Mouse (Mus musculus): ENCODE results near the gene 4930564D02Rik.

4930564D02Rik gene

DNA sequence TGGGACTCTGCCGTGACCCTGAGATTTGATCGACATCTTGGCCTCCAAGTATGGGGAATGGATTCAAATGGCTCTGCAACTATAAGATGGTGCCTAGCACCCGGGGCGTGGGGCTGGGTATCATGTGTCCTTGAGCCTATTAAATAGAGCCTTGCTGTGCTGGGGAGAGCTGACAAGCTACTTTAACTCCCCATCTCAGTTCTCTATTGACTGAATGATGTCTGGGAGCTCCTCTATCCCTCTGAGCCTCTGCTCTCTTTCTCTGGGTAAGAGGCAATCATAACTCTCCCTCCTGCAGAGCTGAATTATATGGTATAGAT, 33.6 kb downstream of the 4930564D02Rik start:
- in situ Hi-C loops (cut with MseI, MboI), result no loop called here

DNA sequence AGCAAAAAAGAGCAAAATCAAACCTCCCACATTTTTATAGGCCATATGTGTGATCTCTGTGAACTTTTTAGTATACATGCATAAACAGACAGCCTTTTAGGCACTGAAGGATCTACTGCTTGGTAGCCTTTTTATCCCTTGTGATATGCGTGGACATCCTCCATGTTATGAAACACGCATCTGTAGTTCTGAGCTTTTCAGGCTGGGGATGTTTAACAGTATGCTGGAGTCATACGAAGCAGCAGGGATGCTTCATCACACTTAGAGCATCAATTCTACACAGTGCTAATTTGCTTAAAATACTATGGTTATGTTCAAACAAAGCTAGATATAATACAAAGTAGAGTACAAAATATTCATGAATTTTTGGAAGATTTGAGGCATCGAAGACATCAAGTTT, 39.2 kb downstream of the 4930564D02Rik start:
- in situ Hi-C loops (cut with MseI, MboI), result no loop called here

DNA sequence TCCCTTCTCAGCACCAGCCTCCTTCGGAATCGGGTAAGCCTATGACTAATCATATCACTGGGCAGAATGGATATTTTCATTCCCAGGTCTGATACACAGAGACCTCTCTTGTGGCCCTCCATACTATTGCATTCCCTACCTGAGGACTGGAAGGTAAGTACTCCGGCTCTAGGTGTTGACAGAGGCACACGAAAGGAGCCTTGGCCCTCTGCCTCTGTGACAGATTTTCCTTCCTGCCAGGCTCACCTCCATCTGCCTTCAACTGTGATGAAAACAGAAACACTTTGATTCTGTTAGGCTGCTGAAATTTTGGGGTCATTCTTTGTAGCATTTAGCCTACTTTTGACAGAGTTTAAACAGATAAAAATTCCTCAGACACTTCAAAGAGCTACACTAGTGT, 47.2 kb downstream of the 4930564D02Rik start:
- in situ Hi-C loops (cut with MseI, MboI), result no loop called here

DNA sequence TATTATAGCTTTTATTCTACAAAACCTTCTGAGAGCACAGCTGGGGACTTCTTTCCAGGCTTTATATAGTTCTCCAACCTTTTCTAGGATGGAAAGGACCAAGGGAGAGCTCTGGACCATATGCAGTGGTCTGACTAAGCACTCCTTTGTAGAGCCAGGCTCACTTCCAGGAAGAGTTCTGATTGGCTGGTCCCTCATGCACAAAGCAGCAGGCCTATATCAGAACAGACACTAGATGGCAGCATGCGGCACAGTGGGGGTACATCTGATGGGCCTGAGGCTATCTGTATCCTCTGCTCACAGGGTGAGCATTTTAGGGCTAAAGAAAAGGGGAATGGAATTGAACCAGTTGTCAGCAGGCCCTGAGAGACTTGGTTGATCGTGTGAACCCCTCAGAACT, 47.6 kb downstream of the 4930564D02Rik start:
- in situ Hi-C loops (cut with MseI, MboI), result no loop called here

DNA sequence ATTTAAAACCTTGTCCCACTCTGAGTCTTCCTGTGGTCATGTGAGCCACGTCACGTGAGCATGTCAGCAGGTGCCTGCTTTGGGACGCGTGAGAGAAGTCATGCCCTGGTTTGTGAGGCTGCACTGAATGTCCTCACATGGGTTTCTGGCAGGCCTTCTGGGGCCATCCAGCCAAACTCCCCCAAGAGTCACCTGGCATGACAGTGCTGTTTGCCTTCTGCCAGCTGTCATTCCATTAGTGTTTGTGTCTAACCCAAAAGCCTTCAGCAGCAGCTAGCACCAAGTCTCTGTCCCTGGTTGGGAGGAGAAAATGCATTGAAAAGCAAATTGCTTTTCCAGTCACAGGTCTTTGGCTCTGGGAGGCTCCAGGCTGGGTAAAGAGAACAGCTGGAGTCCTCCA, 50.0 kb downstream of the 4930564D02Rik start:
- in situ Hi-C loops (cut with MseI, MboI), result no loop called here

DNA sequence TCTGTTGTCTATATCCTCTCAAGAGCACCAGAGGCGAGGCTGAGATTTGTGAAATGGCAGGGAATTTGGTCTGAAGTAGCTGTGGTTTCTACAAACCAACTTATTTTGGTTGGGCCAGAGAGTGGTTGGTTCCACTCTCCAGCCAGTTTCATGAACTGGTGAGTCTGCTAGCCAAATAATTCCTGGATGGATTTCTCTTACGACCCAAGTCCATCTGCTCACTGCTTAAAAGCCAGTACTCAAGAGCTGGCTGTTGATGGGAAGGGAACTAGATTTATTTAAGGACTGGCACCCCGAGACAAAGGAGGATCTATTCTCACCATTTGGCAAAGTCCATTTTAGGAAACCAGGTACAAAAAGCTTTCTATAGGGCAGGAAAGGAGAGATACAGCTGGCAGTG, 57.1 kb downstream of the 4930564D02Rik start:
- in situ Hi-C loops (cut with MseI, MboI), result no loop called here

DNA sequence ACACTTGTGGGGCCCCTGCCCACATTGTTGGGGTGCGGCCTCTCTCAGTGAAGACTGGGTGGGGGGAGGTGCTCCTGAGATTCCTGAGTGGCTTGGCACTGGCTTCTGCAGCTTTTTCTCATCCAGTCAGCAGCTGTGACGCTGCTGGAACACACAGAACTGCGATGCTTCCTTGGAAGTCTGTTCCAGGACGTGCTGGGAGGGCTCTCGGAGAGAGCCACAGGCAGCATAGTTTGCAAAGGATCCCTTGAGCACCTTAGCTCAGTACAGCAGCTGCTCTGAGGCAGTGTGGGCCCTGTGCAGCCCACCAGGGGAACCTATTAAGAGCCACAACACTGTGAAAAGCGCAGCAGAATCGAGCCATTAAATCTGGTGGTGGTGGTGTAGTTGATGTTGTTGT, 61.2 kb downstream of the 4930564D02Rik start:
- in situ Hi-C loops (cut with MseI, MboI), result no loop called here

All from mouse trophoblast stem cell (cell line).